In genomic region chr1:75445751-75446611, GRCm38 (mm10) we compare ENCODE assay signal across 8 mouse cellular contexts. TPM values are rescaled to one million over a fixed set of nuclear protein-coding genes. Genes with fewer than 3 reads are reported as not detected.
A peak's percentile ranks its signal among the peaks of the same experiment; 100 is the strongest.
DNase-seq lines count a peak whose midpoint lies in the region; ATAC-seq and TF ChIP-seq lines count a peak whose summit lies in the region.

No protein-coding gene starts in this region.

- peak; percentile 90 for TF ChIP-seq CTCF in kidney, adult 2 months (conservative IDR thresholded peaks at IDR 0.05; ENCODE audit: insufficient read depth, insufficient read length, low read depth, low read length)
- TF ChIP-seq CTCF in midbrain, postnatal 0 days (IDR thresholded peaks at IDR 0.05) = peak; percentile 88

- DNase-seq in A20 (ENCODE audit: low read depth, low spot score) = peak; percentile 74
- DNase-seq in adrenal gland, postnatal 10 days = peak; percentile 85
- peak; percentile 64 for DNase-seq in heart, adult 8-10 months (ENCODE audit: low spot score)
- DNase-seq in kidney, adult 2 months = peak; percentile 67
- DNase-seq in liver = peak; percentile 85
- DNase-seq in midbrain, postnatal 0 days (ENCODE audit: low spot score) = peak; percentile 74

- ATAC-seq in embryonic facial prominence, embryonic 12.5 days (ENCODE audit: insufficient number of reproducible peaks, insufficient read depth, low FRiP score, low TSS enrichment) = no peak
- peak; percentile 51 for ATAC-seq in midbrain, postnatal 0 days (ENCODE audit: low FRiP score)
- peak; percentile 19; the same call in 1 of the 2 replicates for ATAC-seq in stomach, embryonic 14.5 days (ENCODE audit: insufficient number of reproducible peaks, insufficient read depth, low FRiP score, low read depth)

- no peak overlapping the region for H3K27ac ChIP-seq in embryonic facial prominence, embryonic 12.5 days
- no peak overlapping the region for H3K27ac ChIP-seq in kidney, adult 2 months (ENCODE audit: insufficient read depth, low read depth, low read length)
- peak overlapping the region; percentile 67 for H3K27ac ChIP-seq in midbrain, postnatal 0 days (ENCODE audit: low read depth, low read length)
- peak overlapping the region; percentile 22; the same call in 1 of the 2 replicates for H3K27ac ChIP-seq in stomach, embryonic 14.5 days (ENCODE audit: low read length)

- no peak overlapping the region; the same call in 1 of the 2 replicates for H3K4me3 ChIP-seq in embryonic facial prominence, embryonic 12.5 days
- H3K4me3 ChIP-seq in kidney, adult 2 months (ENCODE audit: insufficient read depth, low read depth, low read length) = no peak overlapping the region
- no peak overlapping the region for H3K4me3 ChIP-seq in midbrain, postnatal 0 days (ENCODE audit: low read depth, low read length)
- peak overlapping the region; percentile 17; the same call in 1 of the 2 replicates for H3K4me3 ChIP-seq in stomach, embryonic 14.5 days (ENCODE audit: low read depth, low read length)

- H3K9me3 ChIP-seq in embryonic facial prominence, embryonic 12.5 days = no peaks in the 10 kb centered on the region
- H3K9me3 ChIP-seq in midbrain, postnatal 0 days (ENCODE audit: low read length) = no peaks in the 10 kb centered on the region
- no peaks in the 10 kb centered on the region for H3K9me3 ChIP-seq in stomach, embryonic 14.5 days (ENCODE audit: control insufficient read depth, low read depth, low read length)

- no peak for TF ChIP-seq POLR2A in kidney, adult 2 months (IDR thresholded peaks at IDR 0.05; ENCODE audit: low read depth, low read length)

- peaks cover 79% of the 10 kb centered on the region for H3K4me1 ChIP-seq in embryonic facial prominence, embryonic 12.5 days
- no peaks in the 10 kb centered on the region for H3K4me1 ChIP-seq in kidney, adult 2 months (ENCODE audit: control insufficient read depth, insufficient read depth, low read length)
- H3K4me1 ChIP-seq in midbrain, postnatal 0 days (ENCODE audit: insufficient read depth, low read length) = peaks cover 29% of the 10 kb centered on the region
- H3K4me1 ChIP-seq in stomach, embryonic 14.5 days (ENCODE audit: control insufficient read depth, insufficient read depth, low read length) = peaks cover 44% of the 10 kb centered on the region

- no peak overlapping the region for H3K9ac ChIP-seq in embryonic facial prominence, embryonic 12.5 days
- no peak overlapping the region for H3K9ac ChIP-seq in midbrain, postnatal 0 days (replicated peaks; ENCODE audit: low read length, poor library complexity, severe bottlenecking)
- H3K9ac ChIP-seq in stomach, embryonic 14.5 days (replicated peaks; ENCODE audit: low read depth, low read length) = no peak overlapping the region; the same call in 1 of the 2 replicates

- H3K27me3 ChIP-seq in embryonic facial prominence, embryonic 12.5 days = peaks cover 63% of the 10 kb centered on the region
- peaks cover 2% of the 10 kb centered on the region; the same call in 1 of the 2 replicates for H3K27me3 ChIP-seq in kidney, adult 2 months (replicated peaks; ENCODE audit: control insufficient read depth, insufficient read depth, low read length)
- H3K27me3 ChIP-seq in midbrain, postnatal 0 days (ENCODE audit: insufficient read depth, low read length) = peaks cover 14% of the 10 kb centered on the region; the same call in 1 of the 2 replicates
- peaks cover 25% of the 10 kb centered on the region for H3K27me3 ChIP-seq in stomach, embryonic 14.5 days (ENCODE audit: control insufficient read depth, insufficient read depth, low read length)

- peak overlapping the region; percentile 39 for H3K4me2 ChIP-seq in embryonic facial prominence, embryonic 12.5 days (replicated peaks)
- H3K4me2 ChIP-seq in midbrain, postnatal 0 days (ENCODE audit: low read depth, low read length, poor library complexity, severe bottlenecking) = peak overlapping the region; percentile 78
- H3K4me2 ChIP-seq in stomach, embryonic 14.5 days (replicated peaks; ENCODE audit: low read depth, low read length) = peak overlapping the region; percentile 24; the same call in 1 of the 2 replicates

- 2% methylated on average over 22 of the region's 22 CpGs for WGBS in embryonic facial prominence, embryonic 12.5 days
- WGBS in kidney, adult 2 months = 5% methylated on average over 22 of the region's 22 CpGs
- WGBS in midbrain, postnatal 0 days = under 1% methylated on average over 22 of the region's 22 CpGs
- WGBS in stomach, embryonic 14.5 days = 3% methylated on average over 22 of the region's 22 CpGs

- H3K36me3 ChIP-seq in embryonic facial prominence, embryonic 12.5 days = no peaks in the 10 kb centered on the region
- H3K36me3 ChIP-seq in kidney, adult 2 months (ENCODE audit: control insufficient read depth, insufficient read depth, low read length) = no peaks in the 10 kb centered on the region
- no peaks in the 10 kb centered on the region for H3K36me3 ChIP-seq in midbrain, postnatal 0 days (ENCODE audit: insufficient read depth, low read length)
- H3K36me3 ChIP-seq in stomach, embryonic 14.5 days (ENCODE audit: control insufficient read depth, insufficient read depth, low read length) = peaks cover 6% of the 10 kb centered on the region; the same call in 1 of the 2 replicates

RNA-seq across cellular contexts. Expression of gene Asic4, which starts 4.3 kb away (rescaled TPM):
- total RNA-seq in adrenal gland, postnatal 10 days (2021) = 1 to 10 TPM; 2.5 to 3.3 TPM
- 0.64 and 0.76 TPM in 2 replicates for polyA plus RNA-seq in embryonic facial prominence, embryonic 12.5 days (2016; fragmentation: Nextera tagmentation; extraction: Ambion mirVana)
- total RNA-seq in heart, adult 8-10 months (2022) = not detected
- polyA plus RNA-seq in kidney, adult 2 months (2012; rRNA removed) = 0.05 and 0.08 TPM in 2 replicates
- 180 and 188 TPM in 2 replicates for total RNA-seq in midbrain, postnatal 0 days (2014; rRNA removed)
- polyA plus RNA-seq in midbrain, postnatal 0 days (2015; fragmentation: Nextera tagmentation; extraction: Ambion mirVana) = 54.8 and 60.0 TPM in 2 replicates
- 0.16 and 0.25 TPM in 2 replicates for polyA plus RNA-seq in stomach, embryonic 14.5 days (2014; fragmentation: Nextera tagmentation; extraction: Ambion mirVana)

RNA-seq across cellular contexts. Expression of gene Gmppa, which starts 10.3 kb away (rescaled TPM):
- 10 to 100 TPM; 58.6 to 61.8 TPM for total RNA-seq in adrenal gland, postnatal 10 days (2021)
- 61.1 and 64.6 TPM in 2 replicates for polyA plus RNA-seq in embryonic facial prominence, embryonic 12.5 days (2016; fragmentation: Nextera tagmentation; extraction: Ambion mirVana)
- 10 to 100 TPM; 34.1 to 44.8 (median 40.8) TPM for total RNA-seq in heart, adult 8-10 months (2022)
- polyA plus RNA-seq in kidney, adult 2 months (2012; rRNA removed) = 82.4 and 95.0 TPM in 2 replicates
- 77.1 and 94.9 TPM in 2 replicates for total RNA-seq in midbrain, postnatal 0 days (2014; rRNA removed)
- polyA plus RNA-seq in midbrain, postnatal 0 days (2015; fragmentation: Nextera tagmentation; extraction: Ambion mirVana) = 67.4 and 76.1 TPM in 2 replicates
- polyA plus RNA-seq in stomach, embryonic 14.5 days (2014; fragmentation: Nextera tagmentation; extraction: Ambion mirVana) = 75.2 and 84.5 TPM in 2 replicates

RNA-seq across cellular contexts. Expression of gene Chpf, which starts 33.1 kb away (rescaled TPM):
- total RNA-seq in adrenal gland, postnatal 10 days (2021) = 10 to 100 TPM; 36.9 to 43.6 TPM
- polyA plus RNA-seq in embryonic facial prominence, embryonic 12.5 days (2016; fragmentation: Nextera tagmentation; extraction: Ambion mirVana) = 32.5 and 33.5 TPM in 2 replicates
- 10 to 100 TPM; 22.4 to 23.9 (median 23.6) TPM for total RNA-seq in heart, adult 8-10 months (2022)
- 31.6 and 51.9 TPM in 2 replicates for polyA plus RNA-seq in kidney, adult 2 months (2012; rRNA removed)
- 125 and 132 TPM in 2 replicates for total RNA-seq in midbrain, postnatal 0 days (2014; rRNA removed)
- polyA plus RNA-seq in midbrain, postnatal 0 days (2015; fragmentation: Nextera tagmentation; extraction: Ambion mirVana) = 60.0 and 60.8 TPM in 2 replicates
- polyA plus RNA-seq in stomach, embryonic 14.5 days (2014; fragmentation: Nextera tagmentation; extraction: Ambion mirVana) = 38.4 and 41.0 TPM in 2 replicates

RNA-seq across cellular contexts. Expression of gene Tmem198, which starts 33.4 kb away (rescaled TPM):
- 1 to 10 TPM; 2.5 to 3.8 TPM for total RNA-seq in adrenal gland, postnatal 10 days (2021)
- 2.5 and 3.1 TPM in 2 replicates for polyA plus RNA-seq in embryonic facial prominence, embryonic 12.5 days (2016; fragmentation: Nextera tagmentation; extraction: Ambion mirVana)
- total RNA-seq in heart, adult 8-10 months (2022) = under 1 TPM; 0.31 to 0.75 (median 0.42) TPM
- polyA plus RNA-seq in kidney, adult 2 months (2012; rRNA removed) = 1.3 and 1.8 TPM in 2 replicates
- total RNA-seq in midbrain, postnatal 0 days (2014; rRNA removed) = 52.4 and 57.8 TPM in 2 replicates
- polyA plus RNA-seq in midbrain, postnatal 0 days (2015; fragmentation: Nextera tagmentation; extraction: Ambion mirVana) = 49.4 and 50.4 TPM in 2 replicates
- 1.6 and 1.7 TPM in 2 replicates for polyA plus RNA-seq in stomach, embryonic 14.5 days (2014; fragmentation: Nextera tagmentation; extraction: Ambion mirVana)

Comparison
In these comparisons a context has a peak if more than half of its experiments do, and no peak if none do; other contexts are left out.
1. H3K27ac ChIP-seq: peak in midbrain, postnatal 0 days (single experiment) and stomach, embryonic 14.5 days (single experiment); none in embryonic facial prominence, embryonic 12.5 days (single experiment) and kidney, adult 2 months (single experiment).
2. H3K4me2 ChIP-seq: peak in every context shown above with its lines; median percentile 78 in midbrain, postnatal 0 days; 39 in embryonic facial prominence, embryonic 12.5 days; 24 in stomach, embryonic 14.5 days.
3. RNA of gene Asic4, which starts 4.3 kb away (polyA plus RNA-seq): 54.8 to 60.0 TPM in midbrain, postnatal 0 days; 0.64 to 0.76 TPM in embryonic facial prominence, embryonic 12.5 days, 0.16 to 0.25 TPM in stomach, embryonic 14.5 days and 0.05 to 0.08 TPM in kidney, adult 2 months; every median in the first group is over 10 times any median in the second.
4. Peak in every context shown above with its lines, with median percentiles within 50 percentile points of each other: DNase-seq.